Mouse (Mus musculus) bone marrow macrophage, adult 2 months (primary cell): ENCODE data around the gene Col4a2. TPM values are rescaled to one million over a fixed set of nuclear protein-coding genes. Genes with fewer than 3 reads are reported as not detected.
A peak's percentile ranks its signal among the peaks of the same experiment; 100 is the strongest.

Experiments
- H3K27ac ChIP-seq: 2 replicates; pipeline ENCODE4 v1.5.1; 2012; ENCODE audit warnings: low read depth, low read length; ENCODE audit not compliant: insufficient read depth
- H3K4me1 ChIP-seq: 2 replicates; pipeline ENCODE4 v1.6.1; 2012; ENCODE audit warnings: low read length; ENCODE audit not compliant: control insufficient read depth, insufficient read depth
- H3K4me3 ChIP-seq: 2 replicates; pipeline ENCODE4 v1.5.1; 2012; ENCODE audit warnings: mild to moderate bottlenecking, low read length, moderate library complexity; ENCODE audit not compliant: insufficient read depth
- CTCF ChIP-seq: IDR thresholded peaks from 2 replicates; pipeline ENCODE4 v1.5.1; 2012; ENCODE audit warnings: low read depth, mild to moderate bottlenecking, low read length, moderate library complexity
- POLR2A ChIP-seq: IDR thresholded peaks from 2 replicates; pipeline ENCODE4 v1.6.1; 2012; ENCODE audit warnings: mild to moderate bottlenecking, low read depth, low read length, borderline replicate concordance
- polyA plus RNA-seq: library from polyadenylated mRNA; stranded (reverse); fragments of >200 nt; gene quantifications from 2 replicates; pipeline ENCODE4 v1.2.4, GENCODE M21; 2012; ENCODE audit not compliant: missing spikeins, insufficient read depth, insufficient read length

The Col4a2 gene
- polyA plus RNA-seq, 1 experiment, result 2.6 TPM

DNA sequence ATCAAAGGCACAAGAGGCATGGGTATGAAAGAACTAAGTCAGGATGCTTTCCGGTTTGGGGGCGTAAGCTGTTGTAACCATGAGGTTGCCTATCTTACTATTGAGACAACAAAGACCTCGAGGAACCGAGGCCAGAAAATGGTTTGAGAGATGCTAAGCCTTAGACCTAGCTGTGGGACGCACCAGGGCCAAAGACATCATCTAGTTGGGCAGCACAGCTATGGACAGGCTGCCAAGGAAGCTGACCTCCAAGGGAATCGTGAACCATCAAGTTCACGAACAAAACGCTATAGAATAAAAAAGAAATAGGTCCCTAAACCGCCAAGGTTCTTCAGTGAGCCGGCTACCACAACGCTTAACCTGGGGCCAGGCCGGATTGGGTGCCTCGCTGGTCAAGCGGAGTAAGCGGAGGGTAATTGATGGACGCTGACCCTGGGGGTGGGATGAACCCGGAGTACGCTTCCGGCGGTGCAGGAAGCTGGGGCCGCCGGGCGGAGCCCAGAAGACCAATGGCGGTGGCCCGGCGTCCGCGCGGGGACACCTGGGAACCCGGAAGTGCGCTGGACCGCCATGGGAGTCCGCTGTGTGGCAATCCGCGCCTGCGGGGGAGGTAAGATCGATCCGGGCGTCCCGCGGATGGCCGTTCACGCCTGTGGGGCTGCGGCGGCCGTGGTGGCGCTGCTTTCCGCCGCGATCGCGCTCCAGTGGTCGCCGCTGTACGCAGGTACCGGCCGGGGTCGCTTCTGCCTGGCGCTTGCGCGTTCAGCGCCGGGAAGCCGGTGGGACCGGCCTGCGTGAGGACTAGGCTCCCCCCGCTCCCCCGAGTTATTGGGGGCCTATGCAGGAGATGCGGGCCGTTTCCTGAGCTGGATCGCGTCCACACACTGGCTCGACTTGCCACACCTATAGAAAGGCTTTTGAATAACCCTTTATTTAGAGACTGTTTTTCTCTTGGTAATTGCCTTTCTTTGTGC, 184.7 kb downstream of the Col4a2 start, which contains the start of gene Naxd:
Gene Naxd (plus strand): TSS at position 490 of the 974 bp plus-strand sequence.
- peak within 1 kb of the TSS; percentile 92 for H3K4me3 ChIP-seq
- TF ChIP-seq POLR2A (no peak), CTCF (no peak)

DNA sequence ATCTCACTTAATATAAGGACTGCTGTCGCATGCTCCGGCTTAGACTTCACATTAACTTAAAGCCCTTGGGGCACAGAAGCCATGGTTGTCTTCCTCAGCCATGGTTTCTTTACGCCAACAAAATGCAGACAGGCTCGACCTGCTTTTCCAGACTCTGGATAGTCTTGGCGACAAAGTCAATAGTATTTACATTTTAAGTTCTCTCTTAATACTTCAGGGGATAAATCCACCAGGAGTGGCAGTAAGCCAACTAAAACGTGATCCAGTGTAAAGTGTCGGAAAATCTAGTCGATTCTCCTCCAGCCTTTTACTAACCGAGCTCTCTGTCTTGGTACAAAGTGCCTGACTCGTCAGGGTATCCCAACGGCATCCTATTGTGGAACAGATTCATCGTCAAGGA, 185.7 kb downstream of the Col4a2 start:
- TF ChIP-seq POLR2A, result no peak
- no peak for TF ChIP-seq CTCF
- H3K4me1 ChIP-seq, result peaks cover 18% of the 10 kb centered on the region
- no peak overlapping the region for H3K27ac ChIP-seq
- peak overlapping the region; percentile 92 for H3K4me3 ChIP-seq

More for the DNA sequence above, 184.7 kb downstream of the Col4a2 start, which contains the start of gene Naxd:
- Histone ChIP-seq H3K4me1 (peaks cover 18% of the 10 kb centered on the region), H3K27ac (peak within 1 kb of the TSS; percentile 38; the same call in 1 of the 2 replicates)

Other genes starting within 250 kb of the Col4a2 start
- 2.7 and 7.2 TPM in 2 replicates for gene Col4a1, start within 50 bp of the Col4a2 start, polyA plus RNA-seq
- gene Rab20, start 165.9 kb downstream of the Col4a2 start, polyA plus RNA-seq, result 12.2 and 12.5 TPM in 2 replicates
- gene Naxd, start 184.7 kb downstream of the Col4a2 start, polyA plus RNA-seq, result 45.1 and 48.0 TPM in 2 replicates
- gene Cars2, start 238.0 kb downstream of the Col4a2 start, polyA plus RNA-seq, result 19.5 and 27.3 TPM in 2 replicates
- 52.6 and 59.4 TPM in 2 replicates for gene Ing1, start 242.8 kb downstream of the Col4a2 start, polyA plus RNA-seq